ENCODE assay signal across 15 mouse cellular contexts in genomic region chr13:37580806-37581205, GRCm38 (mm10).
DNase-seq lines count a peak whose midpoint lies in the region; ATAC-seq and TF ChIP-seq lines count a peak whose summit lies in the region.
"Had no signal": no experiment of that assay in that cellular context is flagged by ENCODE, and none has a peak within 500 bp of the region (broad histone marks: within the 10 kb centered on the region; RNA-seq: fewer than 3 reads in every experiment).

No protein-coding gene starts in this region.

- no peak for TF ChIP-seq CTCF in CH12.LX (conservative IDR thresholded peaks at IDR 0.05 in 1 of 2, IDR thresholded peaks at IDR 0.05 in 1 of 2; ENCODE audit: low read depth in 2 of 2, low read length in 2 of 2)

- H3K4me1 ChIP-seq in liver, embryonic 15.5 days (replicated peaks): no peaks in the 10 kb centered on the region
- no peaks in the 10 kb centered on the region for H3K4me1 ChIP-seq in liver, embryonic 11.5 days (replicated peaks; ENCODE audit: control insufficient read depth, insufficient read depth, low read length)
- peaks cover 0 to 18% of the 10 kb centered on the region in 2 experiments; a peak in 2 of 4 replicates for H3K4me1 ChIP-seq in CH12.LX (ENCODE audit: control insufficient read depth in 1 of 2, insufficient read depth in 2 of 2)

- no peak for TF ChIP-seq EP300 in CH12.LX (IDR thresholded peaks at IDR 0.05; ENCODE audit: low read length)

- no peak overlapping the region for H3K4me3 ChIP-seq in liver, embryonic 15.5 days (replicated peaks)
- H3K4me3 ChIP-seq in liver, embryonic 11.5 days (ENCODE audit: low read depth, low read length): no peak overlapping the region
- H3K4me3 ChIP-seq in CH12.LX (replicated peaks in 1 of 3; ENCODE audit: low read depth in 2 of 3, low read length in 2 of 3, poor library complexity in 1 of 3) (no peak overlapping the region), macrophage (ENCODE audit: inconsistent target) (peak overlapping the region; percentile 23)
- H3K4me3 ChIP-seq: hindbrain, embryonic 15.5 days; midbrain, embryonic 10.5 days had no signal

- no peaks in the 10 kb centered on the region for H3K36me3 ChIP-seq in liver, embryonic 15.5 days (replicated peaks)
- H3K36me3 ChIP-seq in liver, embryonic 11.5 days (ENCODE audit: control insufficient read depth, insufficient read depth, low read length): no peaks in the 10 kb centered on the region
- H3K36me3 ChIP-seq in CH12.LX (replicated peaks in 1 of 2; ENCODE audit: control insufficient read depth in 1 of 2, insufficient read depth in 1 of 2, low read length in 1 of 2): no peaks in the 10 kb centered on the region
- no peaks in the 10 kb centered on the region for H3K36me3 ChIP-seq in macrophage (ENCODE audit: inconsistent target)
- H3K36me3 ChIP-seq: hindbrain, embryonic 15.5 days; midbrain, embryonic 10.5 days had no signal

- DNase-seq in liver, embryonic 11.5 days (ENCODE audit: low spot score): no peak
- DNase-seq in CH12.LX (ENCODE audit: extremely low read depth): no peak
- DNase-seq in natural killer cell, adult 2 months (ENCODE audit: low spot score in 2 of 2): no peak
- no peak for DNase-seq in left cerebral cortex, postnatal 4 days
- DNase-seq: adrenal gland, postnatal 14 days; cerebellum, postnatal 10 days; kidney, adult 11 months; kidney, postnatal 14 days; lung, embryonic 14.5 days had no signal

- H3K79me2 ChIP-seq in CH12.LX (replicated peaks; ENCODE audit: control insufficient read depth, extremely low read depth, insufficient read depth, poor library complexity, severe bottlenecking) (no peaks in the 10 kb centered on the region), macrophage (ENCODE audit: inconsistent target) (no peaks in the 10 kb centered on the region; the same call in 1 of the 2 replicates)

- in situ Hi-C loops in CH12.LX (cut with MboI; ENCODE audit: low pct_ligation_motif_present, low pct_unique_long_range_greater_than_20kb, low sequenced_read_pairs): no loop called here

- intact Hi-C loops in left cerebral cortex, postnatal 4 days (cut with DNase I): no loop called here

- WGBS in liver, embryonic 15.5 days (ENCODE audit: insufficient replicate concordance): 10% methylated on average over 2 of the region's 2 CpGs
- WGBS in liver, embryonic 11.5 days: 45% methylated on average over 2 of the region's 2 CpGs
- 0% methylated on average over 2 of the region's 2 CpGs for WGBS in macrophage (ENCODE audit: missing documents)

- TF ChIP-seq RAD21 in CH12.LX (IDR thresholded peaks at IDR 0.05; ENCODE audit: low read depth, low read length): no peak

- no peaks in the 10 kb centered on the region for H3K9me3 ChIP-seq in liver, embryonic 15.5 days (replicated peaks)
- H3K9me3 ChIP-seq in liver, embryonic 11.5 days (ENCODE audit: control insufficient read depth, low read length): no peaks in the 10 kb centered on the region
- no peaks in the 10 kb centered on the region for H3K9me3 ChIP-seq in CH12.LX (replicated peaks; ENCODE audit: low read length)
- H3K9me3 ChIP-seq: hindbrain, embryonic 15.5 days; midbrain, embryonic 10.5 days had no signal

- ATAC-seq in liver, embryonic 15.5 days (ENCODE audit: insufficient read depth): no peak
- no peak for ATAC-seq in liver, embryonic 11.5 days (replicated peaks; ENCODE audit: low FRiP score)
- ATAC-seq in common myeloid progenitor, adult 5-6 weeks (replicated peaks; ENCODE audit: low read depth, poor library complexity, severe bottlenecking): peak; percentile 96
- ATAC-seq in erythroblast, adult 5-6 weeks (replicated peaks; ENCODE audit: low FRiP score, poor library complexity, severe bottlenecking): no peak

- no peaks in the 10 kb centered on the region for H3K27me3 ChIP-seq in liver, embryonic 15.5 days
- H3K27me3 ChIP-seq in liver, embryonic 11.5 days (replicated peaks; ENCODE audit: control insufficient read depth, insufficient read depth, low read length): no peaks in the 10 kb centered on the region
- no peaks in the 10 kb centered on the region for H3K27me3 ChIP-seq in CH12.LX (replicated peaks)
- H3K27me3 ChIP-seq: hindbrain, embryonic 15.5 days had no signal

- dilution Hi-C loops in CH12.LX (cut with MboI; ENCODE audit: extremely low pct_ligation_motif_present, extremely low pct_unique_long_range_greater_than_20kb, low sequenced_read_pairs): no loop called here

- H3K27ac ChIP-seq in liver, embryonic 15.5 days (replicated peaks): no peak overlapping the region
- no peak overlapping the region for H3K27ac ChIP-seq in liver, embryonic 11.5 days (ENCODE audit: low read depth, low read length)
- H3K27ac ChIP-seq in CH12.LX (ENCODE audit: insufficient read depth, low read depth) (no peak overlapping the region), macrophage (peak overlapping the region; percentile 39)
- H3K27ac ChIP-seq: midbrain, embryonic 10.5 days had no signal

- no peak overlapping the region for H3K9ac ChIP-seq in liver, embryonic 15.5 days
- H3K9ac ChIP-seq in liver, embryonic 11.5 days (ENCODE audit: low read depth, low read length): no peak overlapping the region
- H3K9ac ChIP-seq in CH12.LX (ENCODE audit: insufficient read depth, low read depth): no peak overlapping the region
- H3K9ac ChIP-seq: hindbrain, embryonic 15.5 days; lung, embryonic 14.5 days had no signal

- H3K4me2 ChIP-seq in liver, embryonic 15.5 days: 0 out of 2 replicates have a peak overlapping the region, but pooled peaks have one; percentile 15
- H3K4me2 ChIP-seq in liver, embryonic 11.5 days: no peak overlapping the region
- peak overlapping the region; percentile 44 for H3K4me2 ChIP-seq in CH12.LX (ENCODE audit: insufficient read depth, low read depth, poor library complexity, severe bottlenecking)
- H3K4me2 ChIP-seq: hindbrain, embryonic 15.5 days; lung, embryonic 14.5 days had no signal

- TF ChIP-seq POLR2A in CH12.LX (IDR thresholded peaks at IDR 0.05; ENCODE audit: low read depth, low read length): no peak

TF ChIP-seq in CH12.LX, 34 proteins besides CTCF, POLR2A, EP300 and RAD21:
- TF ChIP-seq TCF12 (IDR thresholded peaks at IDR 0.05; ENCODE audit: low read depth, low read length) (no peak), JUND (conservative IDR thresholded peaks at IDR 0.05; ENCODE audit: low read depth, low read length) (no peak), BHLHE40 (IDR thresholded peaks at IDR 0.05; ENCODE audit: low read depth, low read length) (no peak), E2F4 (IDR thresholded peaks at IDR 0.05; ENCODE audit: insufficient replicate concordance, low read depth, low read length) (no peak), NRF1 (IDR thresholded peaks at IDR 0.05; ENCODE audit: low read depth, low read length) (no peak), ZC3H11A (IDR thresholded peaks at IDR 0.05; ENCODE audit: low read depth, low read length) (no peak), USF1 (IDR thresholded peaks at IDR 0.05; ENCODE audit: low read depth, low read length) (no peak), MEF2A (IDR thresholded peaks at IDR 0.05; ENCODE audit: borderline replicate concordance, low read depth, low read length) (no peak), KAT2A (IDR thresholded peaks at IDR 0.05; ENCODE audit: insufficient replicate concordance, low read length) (no peak), CHD2 (IDR thresholded peaks at IDR 0.05; ENCODE audit: low read length) (no peak), POLR2AphosphoS2 (IDR thresholded peaks at IDR 0.05; ENCODE audit: low read depth, low read length) (no peak), PAX5 (IDR thresholded peaks at IDR 0.05; ENCODE audit: low read length) (no peak), MYC (IDR thresholded peaks at IDR 0.05; ENCODE audit: low read depth, low read length) (no peak)
